Mouse (Mus musculus) layer of hippocampus, adult 11-12 months (tissue): ENCODE measurements around the gene Pygm.
A peak's percentile ranks its signal among the peaks of the same experiment; 100 is the strongest.

Source experiments
- DNase-seq: peaks from one replicate; pipeline ENCODE4 v3.0.0; 2022; ENCODE audit warnings: low spot score

The Pygm gene

DNA sequence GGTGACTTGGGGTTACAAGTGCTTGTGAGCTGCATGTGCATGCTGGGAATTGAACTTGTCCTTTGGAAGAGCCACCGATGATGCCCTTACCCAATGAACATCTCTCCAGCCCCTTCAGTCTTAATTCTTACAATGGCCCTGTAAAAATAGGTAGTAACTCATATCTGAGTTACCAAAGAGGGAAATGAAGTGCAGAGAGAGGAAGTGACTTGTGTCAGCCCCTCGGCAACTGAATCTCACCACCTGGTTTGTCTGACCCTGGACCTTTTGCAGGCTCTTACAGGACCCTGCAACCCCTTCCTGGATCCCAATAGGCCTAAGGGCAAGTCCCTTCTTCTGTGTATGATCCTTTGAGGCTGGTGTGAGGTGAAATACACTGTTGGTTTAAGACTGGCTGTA is 32.1 kb upstream of the Pygm start:
- DNase-seq: no peak

DNA sequence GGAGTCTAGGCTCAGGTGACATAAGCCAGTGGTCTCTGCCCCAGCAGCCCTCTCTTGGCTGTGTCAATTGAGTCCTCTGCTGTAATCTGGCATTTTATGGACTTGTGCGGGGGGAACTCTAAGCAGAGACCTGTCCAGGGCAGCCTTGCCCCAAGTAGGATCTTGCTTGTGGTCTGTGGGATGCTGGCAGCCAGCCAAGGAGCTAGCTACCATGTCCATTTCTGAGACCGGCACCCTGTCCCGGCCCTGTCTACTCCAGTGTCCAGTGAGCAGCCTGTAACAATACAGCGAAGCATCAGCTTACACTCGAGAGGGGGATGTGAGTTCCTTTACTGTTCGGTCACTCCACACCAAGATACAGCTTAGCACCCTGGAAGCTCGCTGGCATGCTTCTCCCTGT is 30.2 kb upstream of the Pygm start:
- DNase-seq: no peak

- no peak for DNase-seq
Observed at GRCm38 (mm10) chr19:6361291-6361690, 22.9 kb upstream of the Pygm start.

GRCm38 (mm10) chr19:6363091-6363410 is 21.1 kb upstream of the Pygm start:
- DNase-seq: no peak

DNA sequence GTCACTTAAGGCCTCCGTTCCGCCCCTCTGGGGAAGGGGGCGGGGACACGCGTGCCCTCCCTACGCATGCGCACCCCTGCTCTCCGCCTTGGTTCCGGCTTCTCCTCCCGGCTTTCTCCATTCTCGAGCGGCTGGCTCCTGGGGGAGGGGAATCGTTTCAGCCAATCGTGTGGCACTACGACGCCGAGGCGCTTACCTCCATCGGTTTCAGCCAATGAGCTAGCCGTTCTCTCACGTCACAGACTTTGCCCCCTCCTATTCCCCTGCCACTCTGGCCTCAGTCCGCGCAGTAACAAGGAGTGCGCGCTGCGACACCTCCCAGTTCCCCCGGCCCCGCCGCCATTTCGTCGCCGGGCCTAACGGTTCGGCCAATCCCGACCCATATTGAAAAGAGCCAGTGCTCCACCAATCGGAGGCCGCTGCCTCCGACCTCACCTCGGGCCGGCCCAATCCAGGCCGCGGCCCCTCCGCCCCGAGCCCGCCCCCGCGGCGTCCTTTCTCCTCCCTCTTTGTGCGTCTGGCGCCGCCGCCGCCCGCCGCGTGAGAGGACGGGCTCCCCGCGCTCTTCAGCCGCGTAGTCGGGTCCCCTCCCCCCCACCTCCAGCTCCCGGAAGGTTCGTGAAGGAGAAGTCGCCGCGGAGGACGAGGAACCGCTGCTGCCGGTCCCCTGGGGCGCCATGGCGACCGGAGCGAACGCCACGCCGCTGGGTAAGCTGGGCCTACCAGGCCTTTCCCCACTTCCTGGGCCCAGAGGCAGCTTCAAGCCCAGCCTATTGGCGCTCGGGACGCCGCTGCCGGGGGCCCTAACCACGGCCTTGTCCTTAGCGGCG is 20.6 kb upstream of the Pygm start, which contains the start of gene Sf1:
Gene Sf1 (plus strand): TSS at position 280 of the 830 bp plus-strand sequence.
- DNase-seq: peak; percentile 100

GRCm38 (mm10) chr19:6364317-6364725 is 19.9 kb upstream of the Pygm start:
- peak; percentile 91 for DNase-seq

GRCm38 (mm10) chr19:6364842-6365241 is 19.4 kb upstream of the Pygm start:
- DNase-seq: no peak

GRCm38 (mm10) chr19:6370175-6370574 is 14.0 kb upstream of the Pygm start:
- no peak for DNase-seq

- no peak for DNase-seq
Observed at GRCm38 (mm10) chr19:6372433-6372832, 11.8 kb upstream of the Pygm start.

DNA sequence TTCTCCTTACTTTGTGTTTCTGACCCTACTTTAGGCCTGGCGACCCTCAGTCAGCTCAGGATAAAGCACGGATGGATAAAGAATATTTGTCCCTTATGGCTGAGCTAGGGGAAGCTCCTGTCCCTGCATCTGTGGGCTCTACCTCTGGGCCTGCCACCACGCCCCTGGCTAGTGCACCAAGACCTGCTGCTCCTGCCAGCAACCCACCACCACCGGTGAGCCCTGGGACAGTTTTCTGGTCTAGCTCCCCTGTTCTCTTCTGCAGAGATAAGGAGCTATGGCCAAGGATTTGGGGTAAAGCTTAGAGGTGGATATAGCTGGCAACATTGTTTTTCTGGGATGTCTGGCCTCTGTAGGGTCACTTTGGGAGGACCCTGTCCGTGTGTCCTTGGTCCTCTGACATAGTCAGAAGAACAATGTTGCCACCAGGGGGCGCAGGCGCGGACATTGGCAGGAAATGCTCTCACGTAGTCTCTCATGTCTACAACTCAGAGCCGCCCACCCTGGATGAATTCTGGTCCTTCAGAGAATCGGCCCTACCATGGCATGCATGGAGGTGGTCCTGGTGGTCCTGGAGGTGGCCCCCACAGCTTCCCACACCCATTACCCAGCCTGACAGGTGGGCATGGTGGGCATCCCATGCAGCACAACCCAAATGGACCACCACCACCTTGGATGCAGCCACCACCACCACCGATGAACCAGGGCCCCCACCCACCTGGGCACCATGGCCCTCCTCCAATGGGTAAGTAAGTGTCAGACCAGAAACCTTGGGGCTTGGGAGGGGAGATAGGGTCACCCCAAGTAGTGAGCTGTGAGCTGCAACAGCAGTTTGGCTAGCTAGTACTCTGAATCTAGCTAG is 10.4 kb upstream of the Pygm start:
- DNase-seq: peak; percentile 79

- DNase-seq: no peak
Observed at GRCm38 (mm10) chr19:6374571-6374970, 9.6 kb upstream of the Pygm start.

DNA sequence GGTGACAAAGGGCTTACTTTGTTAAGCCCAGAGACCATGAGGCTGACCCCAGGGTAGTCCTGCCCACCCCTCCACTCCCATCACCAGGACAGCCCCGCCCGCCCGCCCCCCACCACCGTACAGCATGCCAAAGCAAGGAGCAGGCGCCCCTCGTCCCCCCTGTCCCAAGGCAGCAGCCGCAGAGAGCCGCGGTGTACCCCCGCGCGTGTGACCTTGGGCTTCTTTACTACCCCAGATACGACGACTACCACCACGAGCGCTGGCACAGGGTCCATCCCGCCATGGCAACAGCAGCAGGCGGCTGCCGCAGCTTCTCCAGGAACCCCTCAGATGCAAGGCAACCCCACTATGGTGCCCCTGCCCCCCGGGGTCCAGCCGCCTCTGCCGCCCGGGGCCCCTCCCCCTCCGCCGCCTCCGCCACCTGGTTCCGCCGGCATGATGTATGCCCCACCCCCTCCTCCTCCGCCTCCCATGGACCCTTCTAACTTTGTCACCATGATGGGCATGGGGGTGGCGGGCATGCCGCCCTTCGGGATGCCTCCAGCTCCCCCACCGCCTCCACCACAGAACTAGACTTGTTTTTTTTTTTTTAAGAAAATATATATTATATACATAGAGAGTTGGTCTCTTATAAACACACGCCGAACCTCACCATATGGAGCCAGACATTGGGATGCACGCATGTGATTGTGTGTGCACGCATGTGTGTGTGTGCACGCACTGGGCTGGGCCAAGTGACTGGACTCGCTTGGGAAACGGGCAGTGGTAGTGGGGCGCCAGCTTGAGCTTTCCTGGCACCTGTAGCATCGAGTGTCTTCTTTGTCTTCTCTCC is 8.6 kb upstream of the Pygm start:
- no peak for DNase-seq

- peak; percentile 49 for DNase-seq
Observed at GRCm38 (mm10) chr19:6376255-6376564, 8.0 kb upstream of the Pygm start.

- DNase-seq: no peak
Observed at GRCm38 (mm10) chr19:6376643-6377042, 7.6 kb upstream of the Pygm start.

DNA sequence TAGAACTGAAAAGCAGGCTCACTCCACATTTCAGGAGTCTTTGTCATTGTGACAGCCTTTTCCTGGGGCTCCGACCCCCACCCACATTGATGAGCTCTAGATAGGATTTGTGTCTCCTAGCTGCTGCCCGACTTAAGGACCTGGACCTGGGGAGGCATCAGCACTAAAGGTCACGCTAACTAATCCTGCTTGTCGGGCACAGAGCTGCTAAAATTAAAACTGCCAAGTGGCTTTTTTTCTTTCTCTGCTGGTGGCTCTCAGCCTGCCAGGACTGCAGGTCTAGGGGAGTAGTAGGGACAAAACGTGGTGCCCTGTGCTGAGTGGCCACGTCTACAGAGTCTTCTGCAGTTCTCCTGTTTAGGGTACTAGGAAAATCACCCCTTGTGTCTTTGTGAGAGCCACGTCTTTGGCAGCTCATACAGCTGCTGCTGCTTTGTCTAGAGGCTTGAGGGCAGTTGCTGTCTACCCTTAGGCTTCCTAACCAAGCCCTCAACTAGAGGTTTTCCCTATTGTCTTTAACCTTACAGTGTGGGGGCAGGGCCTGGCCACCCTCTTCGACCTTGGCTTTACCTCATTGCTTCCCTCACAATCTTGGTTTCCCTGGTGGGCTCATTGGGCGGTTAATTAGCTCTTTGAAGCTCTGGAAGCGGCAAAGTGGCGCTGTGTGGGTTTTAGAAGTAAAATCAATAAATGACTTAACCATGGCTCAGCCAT is 6.7 kb upstream of the Pygm start:
- DNase-seq: no peak

DNA sequence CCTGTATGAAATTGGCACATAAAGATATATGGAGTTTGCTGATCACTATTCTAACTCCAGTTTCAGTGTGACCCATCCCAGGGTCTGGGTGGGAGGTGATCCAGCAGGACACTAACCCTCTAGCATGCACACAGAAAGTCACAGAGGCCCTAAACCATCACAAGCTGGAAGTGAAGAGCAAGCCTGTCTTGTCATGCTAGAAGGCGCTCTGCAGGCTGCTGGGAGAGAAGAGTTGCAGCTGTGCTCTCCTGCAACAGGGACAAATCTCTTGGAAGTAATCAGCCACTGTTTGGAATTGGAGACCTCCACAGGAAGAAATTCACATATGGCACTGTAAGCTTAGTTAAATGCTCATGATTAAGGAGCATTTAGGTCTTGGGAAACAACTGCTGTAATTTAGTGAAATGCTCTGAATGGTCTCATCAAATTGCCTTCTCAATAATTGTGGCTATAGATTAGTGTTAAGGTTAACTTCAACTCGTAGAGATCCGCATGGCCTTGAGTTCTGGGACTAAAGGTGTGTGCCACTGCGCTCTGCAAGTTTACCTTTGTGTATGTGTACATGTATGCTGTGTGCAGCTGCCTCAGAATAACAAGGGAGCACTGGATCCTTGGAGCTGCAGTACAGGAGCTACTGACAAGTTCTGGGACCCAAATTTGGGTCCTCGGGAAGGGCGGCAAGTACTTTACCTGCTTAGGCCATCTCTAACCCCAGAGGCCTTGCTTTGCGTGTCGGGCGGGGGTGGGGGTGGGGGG is 3.6 kb upstream of the Pygm start:
- DNase-seq: no peak

- no peak for DNase-seq
Observed at GRCm38 (mm10) chr19:6381238-6381637, 3.0 kb upstream of the Pygm start.

GRCm38 (mm10) chr19:6382323-6382924 is 1.8 kb upstream of the Pygm start:
- DNase-seq: no peak

GRCm38 (mm10) chr19:6383470-6383869 is 729 bp upstream of the Pygm start:
- DNase-seq: no peak

GRCm38 (mm10) chr19:6384954-6385353 is 755 bp downstream of the Pygm start:
- no peak for DNase-seq

DNA sequence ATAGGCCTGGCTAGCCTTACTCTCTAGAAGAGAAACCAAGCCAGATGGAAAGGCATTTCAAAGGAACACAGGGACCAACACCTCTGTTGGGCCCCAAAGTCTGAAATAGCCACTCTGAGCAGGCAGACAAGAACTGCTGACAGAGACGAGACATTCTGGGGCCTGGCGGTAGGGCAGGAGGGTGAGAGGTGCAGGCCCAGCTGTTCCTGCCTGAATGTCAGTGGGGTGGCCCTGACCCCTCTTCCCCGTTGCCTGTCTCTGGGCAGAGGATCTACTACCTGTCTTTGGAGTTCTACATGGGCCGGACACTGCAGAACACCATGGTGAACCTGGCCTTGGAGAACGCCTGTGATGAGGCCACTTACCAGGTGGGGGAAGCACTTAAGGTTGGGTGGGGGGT is 1.2 kb downstream of the Pygm start:
- no peak for DNase-seq
